Mouse (Mus musculus): ENCODE data around the gene Xrcc5. TPM values are rescaled to one million over a fixed set of nuclear protein-coding genes. Genes with fewer than 3 reads are reported as not detected.

Xrcc5 gene
- total and polyA plus RNA-seq, 3 experiments = 32.7 to 47.2 TPM; not detected in 1

- TF ChIP-seq EP300 (IDR thresholded peaks at IDR 0.05; ENCODE audit: low read depth in 1 of 2, low read length in 2 of 2) (no peak), RAD21 (IDR thresholded peaks at IDR 0.05; ENCODE audit: low read depth, low read length) (no peak), MEF2A (IDR thresholded peaks at IDR 0.05; ENCODE audit: extremely low read depth, insufficient replicate concordance, low read depth, low read length, poor library complexity, severe bottlenecking) (no peak), TAL1 (IDR thresholded peaks at IDR 0.05; ENCODE audit: low read length) (no peak), MYB (IDR thresholded peaks at IDR 0.05; ENCODE audit: low read depth, low read length) (no peak), UBTF (IDR thresholded peaks at IDR 0.05; ENCODE audit: borderline replicate concordance, insufficient read depth, low read depth, low read length) (no peak), E2F4 (IDR thresholded peaks at IDR 0.05; ENCODE audit: borderline replicate concordance, low read depth, low read length) (no peak), RCOR1 (IDR thresholded peaks at IDR 0.05; ENCODE audit: low read depth, low read length) (no peak), SIN3A (IDR thresholded peaks at IDR 0.05; ENCODE audit: low read length) (no peak), MAX (IDR thresholded peaks at IDR 0.05; ENCODE audit: low read length) (no peak), GABPA (IDR thresholded peaks at IDR 0.05; ENCODE audit: low read depth, low read length) (no peak), MXI1 (IDR thresholded peaks at IDR 0.05; ENCODE audit: low read depth, low read length) (no peak), USF2 (IDR thresholded peaks at IDR 0.05; ENCODE audit: borderline replicate concordance in 1 of 2, insufficient read depth in 1 of 2, low read depth in 1 of 2, low read length in 2 of 2) (no peak), GATA1 (IDR thresholded peaks at IDR 0.05; ENCODE audit: low read depth, low read length) (no peak), MAZ (IDR thresholded peaks at IDR 0.05; ENCODE audit: low read depth, low read length) (no peak)
- Histone ChIP-seq H3K36me3 (ENCODE audit: control insufficient read depth in 1 of 2, insufficient read depth in 2 of 2, low read length in 2 of 2) (no peaks in the 10 kb centered on the region), H3K79me2 (ENCODE audit: control insufficient read depth, insufficient read depth, low read length, poor library complexity) (no peaks in the 10 kb centered on the region), H3K27me3 (ENCODE audit: control insufficient read depth in 1 of 2, insufficient read depth in 2 of 2, low read length in 2 of 2) (peaks cover 0 to 2% of the 10 kb centered on the region in 2 experiments; a peak in 2 of 4 replicates), H3K9me3 (replicated peaks; ENCODE audit: insufficient read depth, low read length) (no peaks in the 10 kb centered on the region), H3K9ac (ENCODE audit: control insufficient read depth, low read depth, low read length, poor library complexity, severe bottlenecking) (no peak overlapping the region), H3K27ac (ENCODE audit: control insufficient read depth, low read depth, low read length) (no peak overlapping the region), H3K4me1 (ENCODE audit: control insufficient read depth in 1 of 2, insufficient read depth in 2 of 2, low read length in 2 of 2) (no peaks in the 10 kb centered on the region), H3K4me3 (ENCODE audit: control insufficient read depth in 1 of 2, insufficient read depth in 1 of 2, low read depth in 2 of 2, low read length in 2 of 2) (no peak overlapping the region)
- DNase-seq (ENCODE audit: low read depth, low spot score) = no peak
Observed at GRCm38 (mm10) chr1:72414561-72415253, 107.5 kb downstream of the Xrcc5 start.

DNA sequence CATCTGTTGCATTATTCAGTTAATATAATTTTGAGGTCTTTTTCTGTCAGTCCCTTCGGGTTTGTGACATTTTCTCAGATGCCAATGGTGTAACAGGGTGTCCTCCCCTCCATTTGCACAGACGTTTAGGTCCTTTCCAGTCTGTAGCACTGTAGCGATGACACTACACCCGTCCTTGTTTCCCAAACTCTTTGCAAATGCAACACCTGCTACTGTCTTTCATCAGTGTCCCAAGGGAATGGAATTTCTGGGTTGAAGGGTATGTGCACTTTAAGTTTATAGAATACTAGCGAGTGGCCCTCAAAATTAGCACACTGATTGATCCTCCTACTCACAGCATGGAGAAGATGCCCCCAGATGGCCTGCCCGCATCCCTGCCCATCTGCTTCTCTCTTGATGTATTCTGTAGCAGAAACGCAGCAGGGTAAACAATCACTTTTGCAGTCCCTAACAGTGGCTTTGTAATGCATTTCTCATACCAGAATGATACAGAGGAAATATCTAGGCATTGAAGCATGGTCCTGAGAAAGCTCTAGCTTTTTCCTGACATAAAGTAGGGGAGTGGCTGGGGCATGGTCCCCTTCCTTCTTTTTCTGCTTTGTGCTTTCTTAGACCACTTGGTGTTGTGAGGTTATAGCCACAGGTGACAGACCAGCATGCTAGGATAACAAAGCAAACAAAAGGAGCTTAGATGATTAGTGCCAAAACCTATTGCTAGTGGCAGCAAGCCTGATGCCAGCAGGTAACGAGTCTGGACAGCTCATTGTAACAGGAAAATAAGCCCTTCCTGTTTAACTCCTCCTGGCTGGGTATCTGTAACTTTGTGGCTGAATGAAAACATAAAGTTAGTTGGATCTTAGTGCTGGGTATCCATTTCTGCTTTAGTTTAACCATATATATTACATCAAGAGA lies 111.8 kb downstream of the Xrcc5 start:
- DNase-seq (ENCODE audit: low read depth, low spot score) = no peak
- Histone ChIP-seq H3K4me1 (ENCODE audit: control insufficient read depth in 1 of 2, insufficient read depth in 2 of 2, low read length in 2 of 2) (no peaks in the 10 kb centered on the region), H3K9me3 (replicated peaks; ENCODE audit: insufficient read depth, low read length) (no peaks in the 10 kb centered on the region), H3K79me2 (ENCODE audit: control insufficient read depth, insufficient read depth, low read length, poor library complexity) (no peaks in the 10 kb centered on the region), H3K36me3 (ENCODE audit: control insufficient read depth in 1 of 2, insufficient read depth in 2 of 2, low read length in 2 of 2) (no peaks in the 10 kb centered on the region), H3K27ac (ENCODE audit: control insufficient read depth, low read depth, low read length) (no peak overlapping the region), H3K27me3 (ENCODE audit: control insufficient read depth in 1 of 2, insufficient read depth in 2 of 2, low read length in 2 of 2) (peaks cover 0 to 2% of the 10 kb centered on the region in 2 experiments; a peak in 3 of 4 replicates), H3K4me3 (ENCODE audit: control insufficient read depth in 1 of 2, insufficient read depth in 1 of 2, low read depth in 2 of 2, low read length in 2 of 2) (no peak overlapping the region), H3K9ac (ENCODE audit: control insufficient read depth, low read depth, low read length, poor library complexity, severe bottlenecking) (no peak overlapping the region)
- TF ChIP-seq ZKSCAN1 (IDR thresholded peaks at IDR 0.05; ENCODE audit: low read depth, low read length) (no peak), GABPA (IDR thresholded peaks at IDR 0.05; ENCODE audit: low read depth, low read length) (no peak), HCFC1 (IDR thresholded peaks at IDR 0.05; ENCODE audit: low read depth, low read length) (no peak), ZMIZ1 (IDR thresholded peaks at IDR 0.05; ENCODE audit: low read depth, low read length) (no peak), MAZ (IDR thresholded peaks at IDR 0.05; ENCODE audit: low read depth, low read length) (no peak)

Data from MEL (cell line).